Mouse (Mus musculus) heart, postnatal 0 days (tissue): ENCODE measurements around the gene Prdx6b.

Experiments
- CTCF ChIP-seq: IDR thresholded peaks from 2 replicates; pipeline ENCODE4 v1.5.1; 2016; ENCODE audit warnings: antibody characterized with exemption, control low read depth, low read depth
- EP300 ChIP-seq: IDR thresholded peaks from 2 replicates; pipeline ENCODE4 v1.6.1; 2016; ENCODE audit warnings: antibody characterized with exemption, low read depth

- peak; percentile 62 for TF ChIP-seq CTCF
- TF ChIP-seq EP300 = no peak
These were observed 24.2 kb upstream of the Prdx6b start for GRCm38 (mm10) chr2:80268053-80268452.
